In genomic region chr10:58231088-58231487, GRCm38 (mm10) we compare ENCODE assay signal across 12 mouse cellular contexts. TPM values are rescaled to one million over a fixed set of nuclear protein-coding genes. Genes with fewer than 3 reads are reported as not detected.
DNase-seq lines count a peak whose midpoint lies in the region; ATAC-seq and TF ChIP-seq lines count a peak whose summit lies in the region.
"Not testable (repeated sequence)": the region's sequence is repeated elsewhere in the genome, so short reads cannot be mapped to it uniquely, and the experiment has no call there.
"Had no signal": no experiment of that assay in that cellular context is flagged by ENCODE, and none has a peak within 500 bp of the region (broad histone marks: within the 10 kb centered on the region; RNA-seq: fewer than 3 reads in every experiment).

No protein-coding gene starts in this region.

- not testable (repeated sequence) for H3K27ac ChIP-seq in forebrain, postnatal 0 days (ENCODE audit: low read depth, low read length); heart, embryonic 15.5 days; kidney, adult 2 months (ENCODE audit: insufficient read depth, low read depth, low read length); liver, embryonic 12.5 days; midbrain, embryonic 13.5 days

- H3K9me3 ChIP-seq in forebrain, postnatal 0 days (ENCODE audit: low read length) = peaks cover 16% of the 10 kb centered on the region
- H3K9me3 ChIP-seq in heart, embryonic 15.5 days (replicated peaks) = peaks cover 14% of the 10 kb centered on the region
- peaks cover 19% of the 10 kb centered on the region for H3K9me3 ChIP-seq in liver, embryonic 12.5 days (replicated peaks)
- H3K9me3 ChIP-seq in midbrain, embryonic 13.5 days = peaks cover 15% of the 10 kb centered on the region

- H3K4me2 ChIP-seq in forebrain, postnatal 0 days (ENCODE audit: low read depth); heart, embryonic 15.5 days; liver, embryonic 12.5 days; midbrain, embryonic 13.5 days (replicated peaks): not testable (repeated sequence)

- DNase-seq in cerebellum, adult 18-20 months = peak; percentile 28 to 41
- DNase-seq in forebrain, postnatal 0 days = not testable (repeated sequence)
- DNase-seq in kidney, adult 2 months = peak; percentile 57
- peak; percentile 35 to 43 for DNase-seq in spleen, adult 18-20 months
- peak; percentile 58 for DNase-seq in urinary bladder, postnatal 14 days (ENCODE audit: low spot score)

- H3K36me3 ChIP-seq in forebrain, postnatal 0 days (ENCODE audit: insufficient read depth); heart, embryonic 15.5 days; kidney, adult 2 months (ENCODE audit: control insufficient read depth, insufficient read depth, low read length); liver, embryonic 12.5 days; midbrain, embryonic 13.5 days: not testable (repeated sequence)

- not testable (repeated sequence) for TF ChIP-seq POLR2A in kidney, adult 2 months (IDR thresholded peaks at IDR 0.05; ENCODE audit: low read depth, low read length)

- 85% methylated on average over 5 of the region's 7 CpGs for WGBS in forebrain, postnatal 0 days
- 80% methylated on average over 5 of the region's 7 CpGs for WGBS in heart, embryonic 15.5 days
- 86% methylated on average over 5 of the region's 7 CpGs for WGBS in kidney, adult 2 months
- 71% methylated on average over 5 of the region's 7 CpGs for WGBS in liver, embryonic 12.5 days (ENCODE audit: insufficient replicate concordance)
- 80% methylated on average over 5 of the region's 7 CpGs for WGBS in midbrain, embryonic 13.5 days

- not testable (repeated sequence) for TF ChIP-seq CTCF in forebrain, postnatal 0 days (IDR thresholded peaks at IDR 0.05; ENCODE audit: low read depth); kidney, adult 2 months (conservative IDR thresholded peaks at IDR 0.05; ENCODE audit: insufficient read depth, insufficient read length, low read depth, low read length)

- peak; percentile 30 for ATAC-seq in forebrain, postnatal 0 days
- ATAC-seq in heart, embryonic 15.5 days (replicated peaks; ENCODE audit: insufficient number of reproducible peaks, insufficient read depth, low FRiP score, low read depth) = peak; percentile 19; the same call in 1 of the 2 replicates
- ATAC-seq in liver, embryonic 12.5 days = peak; percentile 36
- ATAC-seq in midbrain, embryonic 13.5 days = peak; percentile 14; the same call in 1 of the 2 replicates

- not testable (repeated sequence) for H3K4me1 ChIP-seq in forebrain, postnatal 0 days (ENCODE audit: insufficient read depth); heart, embryonic 15.5 days (replicated peaks); kidney, adult 2 months (ENCODE audit: control insufficient read depth, insufficient read depth, low read length); liver, embryonic 12.5 days; midbrain, embryonic 13.5 days (replicated peaks)

- not testable (repeated sequence) for H3K4me3 ChIP-seq in forebrain, postnatal 0 days (ENCODE audit: low read depth, low read length); heart, embryonic 15.5 days; kidney, adult 2 months (ENCODE audit: insufficient read depth, low read depth, low read length); liver, embryonic 12.5 days; midbrain, embryonic 13.5 days (replicated peaks)

- H3K9ac ChIP-seq in forebrain, postnatal 0 days; heart, embryonic 15.5 days; liver, embryonic 12.5 days; midbrain, embryonic 13.5 days (replicated peaks): not testable (repeated sequence)

- H3K27me3 ChIP-seq in forebrain, postnatal 0 days (ENCODE audit: insufficient read depth, low read length); heart, embryonic 15.5 days; kidney, adult 2 months (replicated peaks; ENCODE audit: control insufficient read depth, insufficient read depth, low read length); liver, embryonic 12.5 days (replicated peaks); midbrain, embryonic 13.5 days: not testable (repeated sequence)

RNA-seq across cellular contexts. Expression of gene Duxf3, which starts 1.4 kb away (rescaled TPM):
- 0.76 TPM in 1 of 2 replicates, not detected in the other for total RNA-seq in forebrain, postnatal 0 days (2014; rRNA removed)
- not detected in 2 replicates for polyA plus RNA-seq in forebrain, postnatal 0 days (2015; fragmentation: Nextera tagmentation; extraction: Ambion mirVana)
- not detected in 2 replicates for polyA plus RNA-seq in heart, embryonic 15.5 days (2015; fragmentation: Nextera tagmentation; extraction: Ambion mirVana)
- not detected in 2 replicates for polyA plus RNA-seq in kidney, adult 2 months (2012; rRNA removed)
- not detected in 2 replicates for polyA plus RNA-seq in liver, embryonic 12.5 days (2016; fragmentation: Nextera tagmentation; extraction: Ambion mirVana)
- polyA plus RNA-seq in midbrain, embryonic 13.5 days (2015; fragmentation: Nextera tagmentation; extraction: Ambion mirVana) = not detected in 2 replicates
- total RNA-seq: adrenal gland, postnatal 36 days; heart, postnatal 36 days; MEL had no signal
- polyA plus RNA-seq: myocyte had no signal

RNA-seq across cellular contexts. Expression of gene Gm4981, which starts 5.4 kb away (rescaled TPM):
- not detected in 2 replicates for total RNA-seq in forebrain, postnatal 0 days (2014; rRNA removed)
- polyA plus RNA-seq in forebrain, postnatal 0 days (2015; fragmentation: Nextera tagmentation; extraction: Ambion mirVana) = not detected in 2 replicates
- not detected in 2 replicates for polyA plus RNA-seq in heart, embryonic 15.5 days (2015; fragmentation: Nextera tagmentation; extraction: Ambion mirVana)
- not detected in 2 replicates for polyA plus RNA-seq in kidney, adult 2 months (2012; rRNA removed)
- not detected in 2 replicates for polyA plus RNA-seq in liver, embryonic 12.5 days (2016; fragmentation: Nextera tagmentation; extraction: Ambion mirVana)
- not detected in 2 replicates for polyA plus RNA-seq in midbrain, embryonic 13.5 days (2015; fragmentation: Nextera tagmentation; extraction: Ambion mirVana)
- total RNA-seq: adrenal gland, postnatal 36 days; heart, postnatal 36 days; MEL had no signal
- polyA plus RNA-seq: myocyte had no signal

RNA-seq across cellular contexts. Expression of gene AW822073, which starts 6.4 kb away (rescaled TPM):
- total RNA-seq in forebrain, postnatal 0 days (2014; rRNA removed) = not detected in 2 replicates
- polyA plus RNA-seq in forebrain, postnatal 0 days (2015; fragmentation: Nextera tagmentation; extraction: Ambion mirVana) = not detected in 2 replicates
- polyA plus RNA-seq in heart, embryonic 15.5 days (2015; fragmentation: Nextera tagmentation; extraction: Ambion mirVana) = not detected in 2 replicates
- not detected in 2 replicates for polyA plus RNA-seq in kidney, adult 2 months (2012; rRNA removed)
- polyA plus RNA-seq in liver, embryonic 12.5 days (2016; fragmentation: Nextera tagmentation; extraction: Ambion mirVana) = not detected in 2 replicates
- polyA plus RNA-seq in midbrain, embryonic 13.5 days (2015; fragmentation: Nextera tagmentation; extraction: Ambion mirVana) = not detected in 2 replicates
- total RNA-seq: adrenal gland, postnatal 36 days; heart, postnatal 36 days; MEL had no signal
- polyA plus RNA-seq: myocyte had no signal

RNA-seq across cellular contexts. Expression of gene Gcc2, which starts 24.2 kb away (rescaled TPM):
- 33.9 and 36.7 TPM in 2 replicates for total RNA-seq in forebrain, postnatal 0 days (2014; rRNA removed)
- polyA plus RNA-seq in forebrain, postnatal 0 days (2015; fragmentation: Nextera tagmentation; extraction: Ambion mirVana) = 67.0 and 96.5 TPM in 2 replicates
- polyA plus RNA-seq in heart, embryonic 15.5 days (2015; fragmentation: Nextera tagmentation; extraction: Ambion mirVana) = 36.4 and 46.3 TPM in 2 replicates
- polyA plus RNA-seq in kidney, adult 2 months (2012; rRNA removed) = 11.3 and 13.0 TPM in 2 replicates
- polyA plus RNA-seq in liver, embryonic 12.5 days (2016; fragmentation: Nextera tagmentation; extraction: Ambion mirVana) = 30.2 and 33.6 TPM in 2 replicates
- polyA plus RNA-seq in midbrain, embryonic 13.5 days (2015; fragmentation: Nextera tagmentation; extraction: Ambion mirVana) = 92.3 and 97.7 TPM in 2 replicates
